14 mouse cellular contexts compared by ENCODE assay signal in the genomic region with DNA sequence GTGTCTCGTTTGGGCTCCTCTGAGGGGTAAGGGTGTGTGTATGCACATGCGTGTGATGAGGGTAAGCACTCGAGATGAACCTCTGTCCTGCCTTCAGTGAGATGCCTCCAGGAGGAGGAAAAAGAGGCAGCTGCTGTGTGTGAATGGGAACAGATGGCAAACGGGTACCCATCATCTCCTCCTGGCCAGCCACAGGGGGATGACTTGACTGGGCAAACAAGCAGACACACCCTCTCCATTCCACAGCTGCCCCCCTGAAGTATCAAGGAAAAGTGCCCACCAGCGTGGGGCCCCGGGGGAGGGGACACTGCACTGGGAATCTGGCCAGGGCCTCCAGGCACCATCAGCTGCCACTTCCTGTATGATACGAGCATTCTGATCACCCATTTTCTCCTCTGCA. TPM values are rescaled to one million over a fixed set of nuclear protein-coding genes. Genes with fewer than 3 reads are reported as not detected.
DNase-seq lines count a peak whose midpoint lies in the region; ATAC-seq and TF ChIP-seq lines count a peak whose summit lies in the region.
"Had no signal": no experiment of that assay in that cellular context is flagged by ENCODE, and none has a peak within 500 bp of the region (broad histone marks: within the 10 kb centered on the region; RNA-seq: fewer than 3 reads in every experiment).

No protein-coding gene starts in this region.

- peaks cover 31% of the 10 kb centered on the region for H3K4me1 ChIP-seq in forebrain, embryonic 13.5 days
- H3K4me1 ChIP-seq in forebrain, embryonic 11.5 days (replicated peaks; ENCODE audit: control insufficient read depth, insufficient read depth, low read length): no peaks in the 10 kb centered on the region; the same call in 1 of the 2 replicates
- no peaks in the 10 kb centered on the region for H3K4me1 ChIP-seq in hindbrain, embryonic 11.5 days (replicated peaks; ENCODE audit: control insufficient read depth, insufficient read depth, low read length)
- peaks cover 40% of the 10 kb centered on the region for H3K4me1 ChIP-seq in hindbrain, embryonic 10.5 days (replicated peaks)
- H3K4me1 ChIP-seq in neural tube, embryonic 11.5 days (ENCODE audit: control insufficient read depth, insufficient read depth, low read length): no peaks in the 10 kb centered on the region
- H3K4me1 ChIP-seq in small intestine, adult 2 months (ENCODE audit: control insufficient read depth, insufficient read depth, insufficient read length, low read length): peaks cover 34% of the 10 kb centered on the region

- peak overlapping the region; percentile 58 for H3K27ac ChIP-seq in forebrain, embryonic 13.5 days
- H3K27ac ChIP-seq in forebrain, embryonic 11.5 days (ENCODE audit: low read depth, low read length): no peak overlapping the region
- no peak overlapping the region for H3K27ac ChIP-seq in hindbrain, embryonic 11.5 days (ENCODE audit: low read depth, low read length)
- H3K27ac ChIP-seq in hindbrain, embryonic 10.5 days: no peak overlapping the region
- no peak overlapping the region for H3K27ac ChIP-seq in neural tube, embryonic 11.5 days (ENCODE audit: low read depth, low read length)
- peak overlapping the region; percentile 29; the same call in 1 of the 2 replicates for H3K27ac ChIP-seq in small intestine, adult 2 months (ENCODE audit: insufficient read depth, low read depth, low read length)
- H3K27ac ChIP-seq: liver, embryonic 15.5 days; stomach, postnatal 0 days had no signal

- no peak for DNase-seq in forebrain, embryonic 11.5 days (ENCODE audit: low spot score)
- DNase-seq in hindbrain, embryonic 11.5 days (ENCODE audit: low spot score): no peak
- no peak for DNase-seq in hindbrain, embryonic 10.5 days (ENCODE audit: low spot score)
- DNase-seq in neural tube, embryonic 11.5 days (ENCODE audit: low spot score): no peak
- DNase-seq in neural tube, embryonic 10.5 days (ENCODE audit: extremely low spot score, low spot score): no peak
- DNase-seq in spleen, postnatal 14 days (ENCODE audit: low spot score in 2 of 2): no peak
- DNase-seq: adrenal gland, postnatal 36 days; B cell, adult 2 months; thymus, postnatal 4 days had no signal

- H3K9ac ChIP-seq in forebrain, embryonic 13.5 days: no peak overlapping the region
- H3K9ac ChIP-seq in forebrain, embryonic 11.5 days (ENCODE audit: low read length): no peak overlapping the region
- H3K9ac ChIP-seq in hindbrain, embryonic 11.5 days (ENCODE audit: low read depth, low read length): no peak overlapping the region
- H3K9ac ChIP-seq in neural tube, embryonic 11.5 days (ENCODE audit: low read length): no peak overlapping the region
- H3K9ac ChIP-seq: kidney, embryonic 15.5 days; liver, embryonic 15.5 days had no signal

- WGBS in forebrain, embryonic 13.5 days: 47% methylated on average over 7 of the region's 7 CpGs
- 73% methylated on average over 7 of the region's 7 CpGs for WGBS in forebrain, embryonic 11.5 days
- 64% methylated on average over 7 of the region's 7 CpGs for WGBS in hindbrain, embryonic 11.5 days
- WGBS in hindbrain, embryonic 10.5 days: 70% methylated on average over 7 of the region's 7 CpGs
- 67% methylated on average over 7 of the region's 7 CpGs for WGBS in neural tube, embryonic 11.5 days
- 69% methylated on average over 7 of the region's 7 CpGs for WGBS in small intestine, adult 2 months

- peaks cover 15% of the 10 kb centered on the region for H3K36me3 ChIP-seq in forebrain, embryonic 13.5 days (ENCODE audit: poor library complexity, severe bottlenecking)
- H3K36me3 ChIP-seq in forebrain, embryonic 11.5 days (ENCODE audit: control insufficient read depth, insufficient read depth, low read length): no peaks in the 10 kb centered on the region
- no peaks in the 10 kb centered on the region for H3K36me3 ChIP-seq in hindbrain, embryonic 11.5 days (ENCODE audit: control insufficient read depth, insufficient read depth, low read length)
- H3K36me3 ChIP-seq in hindbrain, embryonic 10.5 days: peaks cover 26% of the 10 kb centered on the region
- H3K36me3 ChIP-seq in neural tube, embryonic 11.5 days (ENCODE audit: control insufficient read depth, insufficient read depth, low read length): no peaks in the 10 kb centered on the region
- H3K36me3 ChIP-seq in small intestine, adult 2 months (ENCODE audit: control insufficient read depth, insufficient read depth, low read length): peaks cover 10% of the 10 kb centered on the region

- H3K4me2 ChIP-seq in forebrain, embryonic 13.5 days: no peak overlapping the region
- no peak overlapping the region for H3K4me2 ChIP-seq in forebrain, embryonic 11.5 days (ENCODE audit: low read depth, low read length, severe bottlenecking)
- no peak overlapping the region for H3K4me2 ChIP-seq in hindbrain, embryonic 11.5 days (replicated peaks; ENCODE audit: low read depth, low read length)
- no peak overlapping the region for H3K4me2 ChIP-seq in neural tube, embryonic 11.5 days (ENCODE audit: low read depth)
- H3K4me2 ChIP-seq: kidney, embryonic 15.5 days; liver, embryonic 15.5 days had no signal

- TF ChIP-seq POLR2A in small intestine, adult 2 months (IDR thresholded peaks at IDR 0.05; ENCODE audit: low read depth, low read length): no peak

- H3K9me3 ChIP-seq in forebrain, embryonic 13.5 days (replicated peaks): no peaks in the 10 kb centered on the region
- H3K9me3 ChIP-seq in forebrain, embryonic 11.5 days (ENCODE audit: control insufficient read depth, low read length): no peaks in the 10 kb centered on the region
- H3K9me3 ChIP-seq in hindbrain, embryonic 11.5 days (ENCODE audit: control insufficient read depth, low read length): no peaks in the 10 kb centered on the region
- no peaks in the 10 kb centered on the region for H3K9me3 ChIP-seq in hindbrain, embryonic 10.5 days
- no peaks in the 10 kb centered on the region for H3K9me3 ChIP-seq in neural tube, embryonic 11.5 days (ENCODE audit: control insufficient read depth, low read length)
- H3K9me3 ChIP-seq: kidney, embryonic 15.5 days; liver, embryonic 15.5 days had no signal

- no peak for TF ChIP-seq CTCF in small intestine, adult 2 months (IDR thresholded peaks at IDR 0.05; ENCODE audit: extremely low read depth, insufficient read length, insufficient replicate concordance, low read depth, low read length)

- peak; percentile 46 for ATAC-seq in forebrain, embryonic 13.5 days
- ATAC-seq in forebrain, embryonic 11.5 days (replicated peaks; ENCODE audit: low FRiP score): no peak
- ATAC-seq in hindbrain, embryonic 11.5 days (ENCODE audit: low FRiP score): peak; percentile 57
- ATAC-seq in neural tube, embryonic 11.5 days (ENCODE audit: insufficient read depth, low FRiP score, low TSS enrichment): peak; percentile 29; the same call in 1 of the 2 replicates

- no peak overlapping the region for H3K4me3 ChIP-seq in forebrain, embryonic 13.5 days
- H3K4me3 ChIP-seq in forebrain, embryonic 11.5 days (ENCODE audit: low read depth, low read length): no peak overlapping the region
- H3K4me3 ChIP-seq in hindbrain, embryonic 11.5 days (ENCODE audit: low read depth, low read length): no peak overlapping the region
- no peak overlapping the region for H3K4me3 ChIP-seq in hindbrain, embryonic 10.5 days
- H3K4me3 ChIP-seq in neural tube, embryonic 11.5 days (ENCODE audit: low read depth, low read length): no peak overlapping the region
- no peak overlapping the region for H3K4me3 ChIP-seq in small intestine, adult 2 months (ENCODE audit: low read depth, low read length)
- H3K4me3 ChIP-seq: kidney, embryonic 15.5 days; liver, embryonic 15.5 days had no signal

- H3K27me3 ChIP-seq in forebrain, embryonic 13.5 days: no peaks in the 10 kb centered on the region
- no peaks in the 10 kb centered on the region for H3K27me3 ChIP-seq in forebrain, embryonic 11.5 days (ENCODE audit: control insufficient read depth, insufficient read depth, low read length)
- no peaks in the 10 kb centered on the region for H3K27me3 ChIP-seq in hindbrain, embryonic 11.5 days (ENCODE audit: control insufficient read depth, insufficient read depth, low read length)
- H3K27me3 ChIP-seq in hindbrain, embryonic 10.5 days (ENCODE audit: insufficient read depth, poor library complexity, severe bottlenecking): no peaks in the 10 kb centered on the region
- no peaks in the 10 kb centered on the region for H3K27me3 ChIP-seq in neural tube, embryonic 11.5 days (ENCODE audit: control insufficient read depth, insufficient read depth, low read length)
- H3K27me3 ChIP-seq in small intestine, adult 2 months (ENCODE audit: control insufficient read depth, insufficient read depth, low read length): no peaks in the 10 kb centered on the region
- H3K27me3 ChIP-seq: kidney, embryonic 15.5 days; liver, embryonic 15.5 days had no signal

RNA-seq across cellular contexts. Expression of a gene that starts 4.2 kb away (rescaled TPM):
- polyA plus RNA-seq in forebrain, embryonic 13.5 days (2015; fragmentation: Nextera tagmentation; extraction: Ambion mirVana): not detected in 2 replicates
- not detected in 2 replicates for polyA plus RNA-seq in forebrain, embryonic 11.5 days (2014; fragmentation: Nextera tagmentation; extraction: Ambion mirVana)
- polyA plus RNA-seq in hindbrain, embryonic 11.5 days (2014; fragmentation: Nextera tagmentation; extraction: Ambion mirVana): not detected in 2 replicates
- not detected in 2 replicates for polyA plus RNA-seq in hindbrain, embryonic 10.5 days (2016; fragmentation: Nextera tagmentation; extraction: Ambion mirVana)
- not detected in 2 replicates for polyA plus RNA-seq in neural tube, embryonic 11.5 days (2014; fragmentation: Nextera tagmentation; extraction: Ambion mirVana)
- 58.4 and 1,324 TPM in 2 replicates for polyA plus RNA-seq in small intestine, adult 2 months (2012; rRNA removed)
- polyA plus RNA-seq: liver, embryonic 15.5 days had no signal

RNA-seq across cellular contexts. Expression of a gene that starts 25.4 kb away (rescaled TPM):
- not detected in 2 replicates for polyA plus RNA-seq in forebrain, embryonic 13.5 days (2015; fragmentation: Nextera tagmentation; extraction: Ambion mirVana)
- not detected in 2 replicates for polyA plus RNA-seq in forebrain, embryonic 11.5 days (2014; fragmentation: Nextera tagmentation; extraction: Ambion mirVana)
- not detected in 2 replicates for polyA plus RNA-seq in hindbrain, embryonic 11.5 days (2014; fragmentation: Nextera tagmentation; extraction: Ambion mirVana)
- polyA plus RNA-seq in hindbrain, embryonic 10.5 days (2016; fragmentation: Nextera tagmentation; extraction: Ambion mirVana): not detected in 2 replicates
- polyA plus RNA-seq in neural tube, embryonic 11.5 days (2014; fragmentation: Nextera tagmentation; extraction: Ambion mirVana): not detected in 2 replicates
- polyA plus RNA-seq in small intestine, adult 2 months (2012; rRNA removed): 420 and 2,057 TPM in 2 replicates

Comparison
In these comparisons a context has a peak if more than half of its experiments do, and no peak if none do; other contexts are left out.
1. H3K27ac ChIP-seq: peak in forebrain, embryonic 13.5 days (single experiment) and small intestine, adult 2 months (single experiment); none in forebrain, embryonic 11.5 days (single experiment), hindbrain, embryonic 11.5 days (single experiment), hindbrain, embryonic 10.5 days (single experiment) and neural tube, embryonic 11.5 days (single experiment).
2. RNA of a gene that starts 4.2 kb away (polyA plus RNA-seq): 58.4 to 1,324 TPM in small intestine, adult 2 months; not detected in forebrain, embryonic 13.5 days, not detected in forebrain, embryonic 11.5 days, not detected in hindbrain, embryonic 11.5 days, not detected in hindbrain, embryonic 10.5 days and not detected in neural tube, embryonic 11.5 days; every median in the first group is over 10 times any median in the second.
3. RNA of a gene that starts 25.4 kb away (polyA plus RNA-seq): 420 to 2,057 TPM in small intestine, adult 2 months; not detected in forebrain, embryonic 13.5 days, not detected in forebrain, embryonic 11.5 days, not detected in hindbrain, embryonic 11.5 days, not detected in hindbrain, embryonic 10.5 days and not detected in neural tube, embryonic 11.5 days; every median in the first group is over 100 times any median in the second.